Mouse (Mus musculus) monocyte, adult 2 months (primary cell): Measurements from ENCODE around the gene Notch2.
A peak's percentile ranks its signal among the peaks of the same experiment; 100 is the strongest.

Experiments used
- DNase-seq, 2 experiments: peaks; one replicate each; pipeline ENCODE4 v3.0.0; 2022; ENCODE audit warnings: low spot score in 2 of 2, low read depth in 1 of 2

Gene Notch2

DNA sequence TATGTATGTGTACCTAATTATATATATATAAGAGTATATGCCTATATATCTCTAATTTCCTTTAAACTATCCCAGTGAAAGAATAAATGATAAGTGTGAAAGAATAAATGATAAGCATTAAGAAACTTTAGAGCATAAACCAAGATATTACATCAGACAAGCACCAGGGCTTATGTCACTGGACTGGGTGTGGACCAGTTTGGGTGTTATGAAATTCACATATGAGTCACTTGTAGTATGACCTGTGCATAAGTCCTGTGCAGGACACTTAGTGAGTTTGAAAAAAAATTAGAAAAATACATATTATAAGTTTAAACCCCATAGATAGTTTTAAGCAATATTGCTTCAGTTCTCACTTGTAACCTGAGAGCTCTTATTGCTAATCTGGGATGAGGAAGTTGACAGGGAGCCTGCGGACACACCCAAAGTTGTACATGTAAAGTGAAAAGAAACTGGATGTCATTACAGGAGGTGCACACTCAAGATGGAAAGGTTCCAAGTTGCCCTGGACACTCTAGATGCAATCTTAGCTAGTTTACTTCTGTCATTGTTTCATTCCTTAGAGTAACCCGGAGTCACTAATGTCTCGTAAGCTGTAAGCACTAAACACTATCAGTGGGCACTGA, 19.3 kb upstream of the Notch2 start:
- peak; percentile 34 to 51 for DNase-seq

DNA sequence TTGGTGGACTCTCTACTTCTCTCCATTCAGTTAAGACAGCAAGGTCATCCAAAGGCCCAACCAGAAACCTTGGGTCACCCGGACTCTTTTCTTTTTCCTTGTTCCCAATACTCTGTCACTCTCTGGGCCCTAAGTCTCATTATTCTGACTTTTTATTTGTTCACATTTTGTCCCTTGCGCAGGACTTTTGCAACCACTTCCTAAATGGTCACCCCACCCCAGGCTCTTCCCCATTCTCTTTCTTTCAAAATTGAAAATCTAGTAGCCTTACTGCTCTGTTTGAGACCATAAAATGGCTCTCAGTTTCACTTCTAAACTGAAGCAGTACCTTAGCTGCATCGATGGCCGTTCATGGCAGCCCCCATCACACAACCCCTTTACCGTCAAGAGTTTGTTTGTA, 18.5 kb upstream of the Notch2 start:
- DNase-seq = peak; percentile 31 to 50

DNA sequence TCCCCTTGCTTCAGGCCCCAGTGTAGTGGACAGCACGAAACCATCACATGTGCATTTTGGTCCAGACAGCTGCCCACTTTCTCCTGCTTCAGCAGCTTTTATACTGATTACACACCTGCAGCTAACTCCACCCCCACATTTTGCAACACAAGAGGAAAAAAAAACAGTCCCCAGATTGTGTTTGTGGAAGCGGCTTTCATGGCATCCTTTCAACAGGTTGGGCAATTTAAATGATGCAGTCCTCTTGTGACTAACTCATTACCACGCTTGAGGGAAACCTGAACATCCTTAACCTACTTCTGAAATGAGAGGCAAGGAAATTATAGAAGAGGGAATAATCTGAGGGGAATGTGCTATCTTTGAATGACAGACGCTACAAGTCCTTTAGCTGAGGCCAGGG, 15.0 kb upstream of the Notch2 start:
- no peak for DNase-seq

DNA sequence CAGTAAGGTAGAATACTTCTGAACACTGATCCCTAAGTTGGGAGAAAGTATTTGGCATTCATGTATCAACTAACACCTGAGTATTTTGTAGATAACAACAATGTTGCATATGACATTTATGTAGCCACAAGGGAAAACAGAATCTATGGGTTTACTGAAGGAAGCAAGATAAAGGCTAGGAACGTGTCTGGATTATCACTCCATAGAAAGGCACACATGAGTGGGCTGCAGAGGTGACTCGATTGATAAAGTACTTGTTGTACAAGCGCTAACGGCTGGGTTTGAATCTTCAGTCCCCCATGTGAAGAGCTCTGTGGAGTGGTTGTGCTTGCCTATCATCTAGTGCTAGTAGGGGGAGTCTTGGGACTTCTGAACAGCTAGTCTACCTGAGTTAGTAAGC, 9.8 kb upstream of the Notch2 start:
- DNase-seq = no peak

DNA sequence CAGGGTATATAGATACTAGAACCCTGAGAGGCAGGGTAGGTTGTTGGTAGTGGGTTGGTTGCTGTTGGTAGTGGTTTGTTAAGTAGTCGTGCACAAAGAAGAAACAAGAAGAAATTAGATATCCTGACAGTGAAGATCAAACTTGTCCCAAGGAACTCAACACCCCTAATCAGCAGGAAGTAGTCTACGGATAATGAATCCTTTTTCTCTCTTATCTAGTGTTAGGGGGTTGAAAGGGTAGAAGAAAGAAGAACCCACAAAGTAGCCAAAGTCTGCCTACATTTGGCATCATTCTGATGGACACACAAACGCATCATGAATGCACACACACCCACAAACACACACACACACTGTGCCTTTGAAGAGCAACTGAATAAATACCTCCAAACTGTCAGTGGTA, 9.1 kb upstream of the Notch2 start:
- no peak for DNase-seq

DNA sequence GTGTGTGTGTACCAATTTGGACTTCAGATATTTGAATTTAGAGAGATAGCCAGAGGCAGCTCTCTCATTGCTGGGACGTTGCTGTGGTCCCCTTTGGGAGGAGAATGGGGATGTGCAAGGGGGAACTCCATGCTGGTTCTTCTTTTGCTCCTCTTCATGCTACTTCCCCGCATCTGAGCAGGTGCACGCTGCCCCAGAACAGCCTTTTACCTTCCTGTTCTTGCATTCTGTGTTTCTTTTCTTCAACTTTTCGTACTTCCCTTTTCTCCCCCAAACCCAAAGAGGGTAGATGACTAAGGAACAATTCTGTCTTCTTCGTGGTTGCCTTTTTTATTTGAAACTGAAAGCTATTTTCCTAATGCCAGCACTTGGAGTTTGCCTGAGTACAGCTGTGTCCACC, 8.0 kb upstream of the Notch2 start:
- DNase-seq = no peak

DNA sequence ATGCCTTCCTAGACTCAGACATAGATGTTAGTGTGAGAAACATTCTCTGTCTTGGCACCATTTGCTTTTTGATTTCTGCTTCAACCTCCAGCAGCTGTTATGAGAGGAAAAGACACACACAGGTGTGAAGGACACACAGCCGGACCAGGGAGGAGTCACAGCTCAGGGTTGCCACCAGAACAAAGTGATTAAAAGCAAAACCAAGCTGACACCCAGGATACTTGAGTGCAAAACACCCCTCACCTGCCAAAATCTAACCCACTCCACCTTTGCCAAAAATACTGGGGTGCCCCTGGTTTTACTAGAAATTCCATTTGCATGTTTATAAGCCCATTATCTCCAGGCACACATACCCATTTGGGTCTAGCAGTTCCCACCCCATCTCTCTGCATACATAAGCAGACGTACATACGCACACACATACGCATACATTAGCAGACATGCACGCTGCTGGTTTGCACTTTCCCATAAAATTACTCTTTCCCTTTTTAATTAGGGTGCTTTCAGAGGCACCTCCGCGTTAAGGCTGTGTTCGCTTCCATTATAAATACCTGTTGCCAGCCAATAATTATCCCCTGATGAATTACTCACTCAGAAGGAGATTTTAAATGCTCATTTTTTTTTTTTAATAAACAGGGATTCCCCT, 7.2 kb upstream of the Notch2 start:
- DNase-seq = no peak

DNA sequence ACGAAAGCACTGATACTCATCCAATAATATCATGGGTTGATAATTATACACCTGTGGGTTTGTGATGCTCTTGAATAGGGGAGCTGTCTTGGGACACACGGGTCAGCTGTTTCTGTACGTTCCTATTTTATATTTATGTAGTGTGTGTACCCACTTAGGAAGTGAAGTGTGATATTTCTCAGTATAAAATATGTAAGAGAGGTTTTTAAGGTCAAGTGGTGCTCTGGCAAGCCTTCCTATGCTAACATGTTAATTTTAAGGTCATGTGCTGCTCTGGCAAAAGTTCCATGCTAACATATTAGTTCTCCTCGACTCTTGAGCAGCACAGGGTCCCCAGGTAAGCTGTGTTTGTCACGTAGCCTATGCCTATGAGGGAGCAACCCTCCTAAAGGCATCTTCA, 6.4 kb upstream of the Notch2 start:
- no peak for DNase-seq

DNA sequence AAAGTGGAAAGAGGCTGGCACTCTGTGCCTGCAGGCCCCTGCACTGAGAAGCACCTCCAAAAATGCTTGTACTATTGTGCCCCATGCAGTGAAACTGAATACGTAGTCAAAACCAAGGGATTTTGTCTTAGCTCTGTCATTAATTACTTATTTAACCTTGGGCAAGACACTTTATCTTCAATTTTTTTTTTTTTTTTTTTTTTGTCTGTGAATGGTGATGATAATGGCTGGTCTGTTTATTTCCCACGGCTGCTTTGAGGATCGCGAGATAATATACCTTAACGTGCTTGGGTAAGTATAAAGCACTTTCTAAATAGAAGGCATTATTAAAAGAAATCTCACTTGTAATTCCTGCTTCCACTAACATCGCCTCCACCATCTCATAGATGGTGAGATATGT, 5.2 kb upstream of the Notch2 start:
- no peak for DNase-seq

DNA sequence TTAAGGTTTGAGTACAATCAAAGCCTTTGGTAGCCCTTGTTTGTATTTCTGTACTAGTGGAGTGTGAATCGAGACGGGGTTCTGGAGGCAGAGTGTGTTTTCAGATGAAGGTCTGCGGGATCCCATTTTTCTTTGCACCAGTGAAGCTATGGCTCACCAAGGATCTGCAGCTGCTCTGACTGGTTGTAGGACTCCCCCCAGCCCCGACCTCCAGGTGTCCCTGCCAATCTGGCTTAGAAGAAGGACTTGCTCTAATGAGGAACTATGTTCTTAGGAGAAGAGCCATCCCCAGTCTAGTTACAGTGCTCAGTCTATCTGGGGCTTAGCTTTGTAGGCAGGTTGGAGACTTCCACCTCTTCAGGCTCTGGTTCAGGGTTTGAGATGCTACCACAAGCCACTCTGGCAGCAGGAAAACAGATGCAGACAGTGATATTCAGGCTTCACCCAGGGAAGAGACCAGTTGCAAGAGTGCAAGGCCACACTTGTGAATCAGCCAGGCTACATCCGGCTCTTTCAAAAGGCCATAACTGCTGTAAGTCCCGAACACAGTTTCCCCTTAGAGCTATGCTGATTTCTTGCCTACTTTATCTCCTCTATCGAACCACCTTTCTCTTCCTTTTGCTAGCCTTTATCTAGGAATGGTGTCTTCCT, 4.0 kb upstream of the Notch2 start:
- no peak for DNase-seq

DNA sequence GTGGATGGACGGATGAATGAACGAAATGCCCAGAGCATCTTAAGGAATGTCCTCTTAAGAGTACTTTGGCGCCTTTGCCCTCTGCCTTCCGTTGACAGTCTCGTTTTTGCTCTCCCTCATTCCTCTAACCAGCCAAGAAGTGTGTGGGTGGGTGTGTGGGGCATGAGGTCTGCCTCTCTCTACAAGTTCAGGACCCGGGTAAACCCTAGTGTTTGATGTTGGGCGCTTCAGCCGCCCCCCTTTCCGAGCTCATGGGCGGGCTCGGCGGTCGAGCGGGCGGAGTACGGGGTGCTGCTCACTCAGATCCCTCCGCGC, 284 bp upstream of the Notch2 start:
- no peak for DNase-seq

DNA sequence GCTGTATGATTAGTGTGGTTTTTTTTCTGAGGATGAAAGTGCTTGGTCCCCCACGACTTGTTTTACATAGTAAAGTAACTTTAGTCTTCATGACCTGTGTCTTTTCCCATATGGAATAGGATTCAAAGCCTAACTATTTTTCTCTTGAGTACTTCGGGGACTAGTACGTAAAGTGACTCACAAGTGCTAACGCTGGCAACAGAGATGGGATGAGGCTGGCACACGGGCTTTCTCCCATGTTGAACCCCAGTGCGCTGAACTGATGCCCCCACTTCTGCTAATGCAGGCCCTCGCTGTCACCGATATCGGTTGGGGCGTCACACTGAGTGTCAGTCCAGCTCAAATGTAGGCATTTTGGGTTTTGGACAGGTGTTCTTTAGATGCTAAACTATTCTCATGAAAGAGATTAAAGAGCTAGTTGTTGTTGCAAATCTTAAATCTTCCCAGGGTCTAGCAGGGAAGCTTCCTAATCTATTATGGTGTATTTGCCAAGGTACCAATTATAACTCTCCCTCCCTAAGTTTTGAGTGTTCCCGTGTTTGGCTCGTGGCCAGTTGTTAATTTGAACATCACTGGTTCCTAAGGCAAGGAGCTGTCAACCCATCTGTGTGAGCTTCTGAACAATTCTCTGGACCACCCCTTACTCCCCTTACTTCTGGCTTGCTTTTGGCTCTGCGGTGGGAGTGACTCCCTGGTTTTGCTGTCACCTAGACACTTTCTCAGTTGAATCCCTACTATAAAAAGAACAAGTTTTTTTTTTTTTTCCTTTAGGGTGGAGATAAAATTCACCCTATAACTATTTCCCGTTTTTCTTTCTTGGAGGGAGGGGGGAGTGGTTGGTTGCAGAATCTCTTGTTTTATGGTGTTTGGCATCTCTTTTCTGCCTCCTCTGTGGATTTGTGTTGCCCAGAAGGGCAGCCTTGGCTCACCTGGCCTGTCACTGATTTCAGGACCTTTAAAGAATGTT, 2.2 kb downstream of the Notch2 start:
- DNase-seq = no peak

DNA sequence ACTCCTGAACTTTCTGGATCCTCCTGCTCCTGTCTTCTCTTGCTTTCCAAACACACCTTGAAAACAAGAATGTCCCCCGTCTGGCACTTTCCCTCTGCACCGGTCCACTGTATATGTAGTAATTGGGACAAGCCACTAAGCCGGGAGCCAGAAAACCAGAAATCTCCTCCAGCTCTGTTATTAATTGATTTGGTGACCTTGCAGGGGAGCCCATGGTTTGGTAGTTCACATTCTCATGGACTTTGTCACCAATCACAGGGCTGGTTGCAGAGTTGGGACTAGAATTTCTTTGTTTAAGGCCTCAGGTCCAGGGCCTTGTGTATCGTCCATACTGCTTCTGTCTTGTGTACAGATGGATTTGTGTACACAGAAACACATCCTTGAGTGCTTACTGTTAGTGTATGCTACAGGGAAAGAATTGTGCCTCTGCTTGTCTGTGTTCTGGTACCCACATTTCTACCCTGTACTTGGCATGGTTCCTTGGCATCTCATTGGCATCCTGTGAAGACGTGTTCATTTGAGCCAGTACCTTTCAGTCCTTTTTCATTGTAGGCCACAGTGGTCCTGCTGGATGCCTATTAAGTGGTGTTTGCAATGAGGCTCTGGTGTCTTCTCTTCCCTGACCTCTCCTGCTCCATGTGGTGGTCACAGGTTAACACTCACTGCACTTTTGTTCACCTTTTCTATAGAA, 3.7 kb downstream of the Notch2 start:
- DNase-seq = no peak

DNA sequence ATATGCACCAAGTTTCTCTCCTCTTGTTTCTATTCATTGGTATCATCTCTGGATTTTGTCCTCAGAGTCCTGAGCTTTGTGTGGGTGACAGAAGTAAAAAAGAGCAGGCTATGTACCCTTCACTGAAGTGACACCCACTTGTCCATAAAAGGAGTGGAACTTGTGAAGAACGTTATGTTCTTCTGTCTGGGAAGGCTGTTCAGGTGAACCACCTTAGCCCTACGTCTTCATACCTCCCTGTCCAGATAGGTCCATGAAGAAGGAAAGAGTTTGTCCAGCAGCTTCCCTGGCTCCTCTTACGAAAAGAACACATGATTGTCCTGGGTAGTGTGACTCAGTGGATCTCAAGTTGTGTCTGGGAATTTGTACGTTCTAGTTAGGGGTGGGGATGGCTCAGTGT, 4.9 kb downstream of the Notch2 start:
- no peak for DNase-seq

DNA sequence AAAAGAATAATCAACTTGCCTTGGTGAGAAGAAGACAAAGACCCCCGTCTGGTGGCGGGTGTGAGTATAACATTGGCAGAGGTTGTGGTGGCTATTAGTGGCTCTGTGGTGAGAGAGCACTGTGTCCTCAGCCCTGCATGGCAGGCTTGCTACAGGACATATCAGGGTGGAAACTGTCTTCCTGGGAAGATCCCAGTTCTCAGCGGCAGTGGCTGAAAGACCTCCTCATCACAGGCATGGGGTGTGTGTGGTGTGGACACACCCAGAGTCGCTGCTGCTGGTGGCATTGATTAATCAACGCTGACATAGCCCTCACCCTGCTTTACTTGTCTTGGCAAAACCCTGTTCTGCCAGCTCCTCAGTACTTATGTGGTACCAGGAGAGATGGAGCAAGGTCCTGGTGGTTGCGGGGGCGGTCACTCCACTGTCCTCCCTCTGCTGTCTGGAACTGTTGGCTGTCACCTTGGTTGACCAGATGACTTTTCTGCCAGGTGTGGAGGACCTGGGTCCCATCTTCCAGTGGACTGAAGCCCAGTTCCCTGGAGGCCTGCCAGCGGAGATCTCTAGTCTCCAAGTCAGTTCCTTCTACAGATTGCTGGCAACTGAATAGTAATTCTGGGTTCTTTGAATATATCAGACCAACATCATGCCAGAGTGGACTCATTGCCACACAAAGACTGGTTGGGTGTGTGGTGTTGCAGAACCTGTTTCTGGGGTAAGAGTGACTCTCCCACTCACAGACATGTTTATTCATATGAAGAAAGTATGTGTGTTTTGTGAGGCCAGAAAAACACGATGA, 7.3 kb downstream of the Notch2 start:
- no peak for DNase-seq

DNA sequence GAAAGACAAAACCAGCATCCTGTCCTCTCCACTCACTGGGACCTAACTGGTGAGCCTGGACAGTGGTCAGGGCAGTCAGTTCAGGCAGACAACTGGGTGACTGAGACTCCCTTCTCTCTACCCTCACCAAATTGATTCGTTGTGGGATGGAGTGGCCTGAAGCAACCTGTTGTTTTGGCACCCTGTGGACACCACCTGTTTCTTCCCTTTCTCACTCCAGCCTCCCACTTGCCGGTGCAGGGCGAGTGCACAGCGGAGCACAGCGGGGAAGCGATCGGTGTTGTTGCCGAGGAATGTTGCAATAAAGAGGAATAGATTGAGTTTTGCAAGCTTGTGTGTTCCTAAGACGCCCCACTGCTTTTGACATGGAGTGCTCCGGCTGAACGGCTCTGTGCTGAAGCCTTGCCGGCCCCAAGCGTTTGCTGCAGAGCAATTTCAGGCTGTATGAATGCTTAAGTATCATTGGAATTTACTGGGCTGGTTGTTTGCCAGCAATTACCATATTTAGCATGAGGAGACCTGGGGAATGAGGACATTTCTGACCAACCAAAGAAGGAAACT, 11.0 kb downstream of the Notch2 start:
- DNase-seq = peak in 1 of 2 experiments; percentile 69

DNA sequence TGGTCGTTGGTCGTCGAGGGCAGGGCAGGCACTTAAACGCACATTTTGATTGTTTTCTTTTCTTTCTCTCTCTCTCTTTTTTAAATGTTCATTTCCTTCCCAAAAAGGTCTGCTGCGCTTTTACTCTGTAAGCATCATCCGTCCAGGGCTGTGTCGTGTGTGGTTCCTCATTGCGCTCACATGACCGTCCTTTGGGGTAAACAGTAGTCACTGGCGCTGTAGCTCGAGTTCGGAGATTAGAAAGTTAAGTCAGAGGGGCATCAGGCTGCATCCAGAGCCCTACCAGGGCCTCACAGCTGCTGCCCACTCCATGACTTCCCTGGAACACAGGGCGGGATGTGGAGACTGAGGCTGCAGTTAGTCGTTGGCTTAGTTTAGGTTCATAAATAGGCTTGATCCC, 12.2 kb downstream of the Notch2 start:
- peak in 1 of 2 experiments; percentile 59 for DNase-seq

DNA sequence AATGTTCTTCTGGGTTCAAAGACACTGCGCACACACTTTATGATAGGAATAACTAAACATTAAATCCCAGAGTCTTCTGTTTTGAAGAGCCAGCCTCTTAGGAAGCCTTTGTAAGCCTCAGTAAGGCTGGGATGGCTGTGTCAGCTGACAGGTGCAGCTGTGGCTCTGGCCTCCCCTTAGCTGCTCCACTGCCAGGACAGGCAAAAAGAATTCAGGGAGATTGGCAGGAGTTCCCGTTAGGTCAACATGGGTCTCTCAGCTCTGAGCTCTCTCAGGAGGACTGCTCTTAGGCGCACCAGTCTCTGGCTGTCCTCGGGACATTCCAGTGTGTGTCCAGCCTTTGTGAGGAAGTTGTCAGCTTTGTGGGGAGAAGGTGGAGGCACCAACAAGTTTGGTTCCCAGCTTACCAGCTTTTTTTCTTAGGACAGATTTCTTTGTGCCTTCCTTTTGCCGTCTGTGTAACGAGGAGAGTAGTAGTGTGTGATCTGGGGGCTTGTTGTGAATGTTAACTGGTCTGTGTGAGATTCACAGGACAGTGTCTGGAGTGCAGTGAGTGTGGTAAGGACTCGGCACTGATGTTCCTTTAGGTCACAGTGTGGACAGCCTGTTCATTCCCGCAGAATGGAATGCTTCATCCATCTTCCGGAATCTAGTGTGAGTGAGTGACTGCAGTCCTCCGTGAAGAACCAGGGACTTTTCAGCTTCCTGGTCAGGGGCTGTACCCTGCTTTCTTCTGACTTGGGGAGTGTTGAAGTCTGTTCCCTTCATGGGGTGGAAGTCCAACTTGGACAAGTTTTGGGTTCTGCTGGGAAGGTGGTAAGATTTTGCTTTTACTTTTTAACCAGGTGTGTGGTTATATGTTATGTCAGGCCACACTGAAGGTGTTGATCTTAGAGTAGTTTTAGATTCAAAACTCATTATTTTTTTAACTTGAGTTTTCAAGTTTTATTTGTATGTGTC, 12.9 kb downstream of the Notch2 start:
- no peak for DNase-seq

DNA sequence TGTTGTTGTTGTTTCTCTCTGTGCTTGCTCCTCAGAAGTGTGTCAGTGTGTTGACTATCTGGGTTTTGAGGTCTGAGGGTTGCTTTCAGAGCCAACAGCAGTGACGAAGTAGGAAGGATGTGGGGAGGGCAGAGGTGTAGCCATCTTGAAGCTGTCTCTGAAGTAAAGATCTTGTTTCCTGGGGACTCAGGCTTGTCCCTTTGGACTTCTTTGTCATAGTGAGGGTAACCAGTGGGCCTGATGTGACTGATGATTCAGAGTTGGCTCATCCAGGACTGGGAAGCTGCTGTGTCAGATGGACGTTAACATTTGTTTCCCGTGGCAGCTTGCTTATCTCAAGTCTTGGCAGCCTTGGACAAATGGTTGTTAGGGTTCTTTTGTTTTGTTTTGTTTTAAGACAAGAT, 14.0 kb downstream of the Notch2 start:
- DNase-seq = no peak
